Mouse (Mus musculus) heart, postnatal 36 days (tissue): ENCODE results near the gene Rpusd3. TPM values are rescaled to one million over a fixed set of nuclear protein-coding genes. Genes with fewer than 3 reads are reported as not detected.

Source experiments
- DNase-seq, 2 experiments: peaks; one replicate each; pipeline ENCODE4 v3.0.0; 2021 to 2022
- intact Hi-C: fragments of 180-260 bp; cut with DNase I; formaldehyde crosslinking; loops from one replicate; pipeline ENCODE4 v1.15.1; 2025
- total RNA-seq, 2 experiments: library from RNA; stranded (reverse); gene quantifications; 2 replicates each; pipeline ENCODE4 v1.2.3; 2021

Gene Rpusd3
- total RNA-seq, 2 experiments from 2014 or later, result 9.9 to 11.6 TPM

DNA sequence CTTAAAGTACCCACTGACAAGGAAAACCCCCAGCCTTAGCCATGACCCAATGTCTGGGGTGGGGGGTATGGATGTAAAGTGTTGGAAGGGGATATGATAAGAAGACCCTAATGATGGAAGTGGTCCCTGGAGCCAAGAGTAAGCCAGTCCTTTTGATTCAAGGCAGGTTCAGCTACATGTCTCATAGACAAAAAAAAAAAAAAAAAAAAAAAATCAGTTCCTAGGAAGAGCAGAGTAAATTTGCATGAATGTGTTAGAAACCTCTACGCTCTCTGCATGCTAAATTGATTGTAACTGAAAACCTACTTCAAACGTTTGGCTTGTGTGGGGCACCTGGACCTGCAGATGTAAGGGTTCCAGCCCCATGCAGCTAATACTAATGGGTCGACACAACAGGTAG is 12.7 kb upstream of the Rpusd3 start:
- DNase-seq, result no peak
- intact Hi-C loops, result no loop called here

DNA sequence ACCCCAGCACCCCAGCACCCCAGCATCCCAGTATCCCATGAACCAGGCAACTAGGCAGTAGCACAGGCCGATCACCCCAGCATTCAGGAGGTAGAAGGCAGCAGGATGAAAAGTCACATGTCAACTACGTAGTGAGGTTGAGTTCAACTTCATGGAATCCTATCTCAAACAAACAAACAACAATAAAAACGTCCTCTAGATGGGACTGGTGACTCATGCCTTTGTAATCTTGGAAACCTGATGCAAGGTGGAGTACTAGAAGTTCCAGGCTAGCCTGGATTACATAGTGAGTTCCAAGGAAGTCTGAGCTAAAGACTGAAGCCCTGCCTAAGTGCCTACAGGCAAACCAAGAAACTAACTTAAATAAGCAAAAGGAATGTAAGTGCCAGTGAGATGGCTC is 11.7 kb upstream of the Rpusd3 start:
- intact Hi-C loops, result no loop called here
- DNase-seq, result no peak

DNA sequence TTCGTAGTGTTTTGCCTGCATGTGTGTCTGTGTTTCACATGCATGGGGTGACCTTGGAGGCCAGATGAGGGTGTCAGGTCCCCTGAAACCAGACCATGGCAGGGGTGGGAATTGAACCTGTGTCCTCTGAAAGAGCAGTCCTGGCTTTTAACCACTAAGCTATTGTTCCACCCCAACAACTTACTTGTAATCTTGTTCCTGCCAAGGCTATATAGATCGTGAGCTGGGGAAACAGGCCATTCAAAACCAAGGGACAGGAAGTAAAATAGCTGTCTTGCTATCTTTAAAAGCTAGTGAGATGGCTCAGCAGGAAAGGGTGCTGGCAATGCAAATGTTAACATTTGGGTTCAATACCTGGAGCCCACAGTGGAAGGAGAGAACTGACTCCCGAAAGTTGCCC is 10.8 kb upstream of the Rpusd3 start:
- DNase-seq, result no peak
- intact Hi-C loops, result no loop called here

DNA sequence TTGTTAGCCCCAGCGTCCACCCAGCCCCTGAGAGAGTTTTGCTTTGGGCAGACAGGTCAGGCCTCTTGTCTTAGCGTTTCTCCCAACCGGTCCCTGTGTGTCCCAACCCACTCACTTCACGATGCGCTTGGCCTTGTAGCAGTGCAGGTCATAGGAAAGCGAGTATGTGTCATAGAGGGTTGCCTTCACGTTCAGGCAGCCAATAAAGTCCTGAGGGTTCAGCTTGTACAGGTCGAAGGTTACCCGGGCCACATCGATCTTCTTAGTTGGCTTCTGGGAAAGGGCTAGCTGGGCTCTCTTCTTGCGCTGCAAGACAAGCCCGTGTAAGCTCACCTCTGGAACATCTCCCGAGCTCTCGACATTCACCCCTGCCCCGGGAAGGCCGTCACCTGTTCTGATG is 8.9 kb upstream of the Rpusd3 start:
- intact Hi-C loops, result no loop called here

DNA sequence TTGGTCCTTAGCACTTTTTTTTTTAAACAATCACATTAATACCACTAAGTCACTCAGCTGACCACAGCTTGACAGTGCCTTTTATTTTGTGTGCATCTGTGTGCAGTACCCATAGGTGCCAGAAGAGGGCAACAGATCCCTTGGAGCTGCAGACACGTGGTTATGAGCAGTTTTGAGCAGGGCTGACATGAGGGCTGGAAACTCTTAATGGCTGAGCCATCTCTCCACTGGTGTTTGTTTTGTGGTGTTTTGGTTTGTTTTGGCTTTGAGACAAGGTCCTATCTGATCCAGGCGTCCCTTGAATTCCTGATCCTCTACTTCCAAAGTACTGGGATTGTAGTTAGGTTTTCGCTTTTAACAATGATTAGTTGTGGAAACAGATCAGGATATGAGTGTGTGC is 8.3 kb upstream of the Rpusd3 start:
- no peak for DNase-seq
- intact Hi-C loops, result no loop called here

More for the DNA sequence above, 8.9 kb upstream of the Rpusd3 start:
- no peak for DNase-seq

DNA sequence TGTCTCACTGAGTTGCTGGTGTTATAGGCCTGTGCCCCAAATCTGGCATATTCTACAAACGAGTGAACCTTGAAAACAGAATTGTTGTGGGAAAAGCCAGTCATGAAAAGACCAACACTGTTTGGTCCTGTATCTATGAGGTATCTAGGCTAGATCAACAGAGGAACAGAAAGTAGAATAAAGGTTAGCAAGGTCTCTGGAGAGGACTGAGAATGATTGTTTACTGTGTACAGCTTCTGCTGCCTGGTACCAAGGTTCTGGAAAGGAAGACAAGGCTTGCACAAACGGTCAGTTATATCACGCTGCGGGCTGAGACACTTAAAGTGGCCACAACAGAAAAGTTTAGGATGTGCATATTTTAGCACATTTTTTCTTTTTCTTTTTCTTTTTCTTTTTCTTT is 7.6 kb upstream of the Rpusd3 start:
- DNase-seq, result no peak
- intact Hi-C loops, result no loop called here

DNA sequence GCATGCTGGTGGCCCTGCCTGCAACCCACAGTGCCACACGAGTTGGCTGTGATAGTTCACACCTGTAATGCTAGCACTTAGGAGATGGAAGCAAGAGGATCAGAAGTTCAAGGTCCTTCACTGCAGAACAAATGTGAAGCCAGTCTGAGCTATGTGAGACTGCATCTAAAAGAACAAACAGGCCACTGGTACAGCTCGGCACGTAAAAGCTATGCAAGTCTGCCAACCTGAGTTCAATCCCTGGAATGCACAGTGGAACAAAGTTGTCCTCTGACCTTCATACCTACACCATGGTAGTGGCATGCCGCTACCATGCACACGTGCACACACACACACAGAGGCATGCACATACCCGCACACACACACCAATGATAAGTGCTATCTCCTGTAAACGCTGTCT is 5.0 kb upstream of the Rpusd3 start:
- intact Hi-C loops, result loop anchor here (1.0 kb wide), 1 partner anchor 46 kb away; the partner anchor contains the start of gene Arpc4
- no peak for DNase-seq

DNA sequence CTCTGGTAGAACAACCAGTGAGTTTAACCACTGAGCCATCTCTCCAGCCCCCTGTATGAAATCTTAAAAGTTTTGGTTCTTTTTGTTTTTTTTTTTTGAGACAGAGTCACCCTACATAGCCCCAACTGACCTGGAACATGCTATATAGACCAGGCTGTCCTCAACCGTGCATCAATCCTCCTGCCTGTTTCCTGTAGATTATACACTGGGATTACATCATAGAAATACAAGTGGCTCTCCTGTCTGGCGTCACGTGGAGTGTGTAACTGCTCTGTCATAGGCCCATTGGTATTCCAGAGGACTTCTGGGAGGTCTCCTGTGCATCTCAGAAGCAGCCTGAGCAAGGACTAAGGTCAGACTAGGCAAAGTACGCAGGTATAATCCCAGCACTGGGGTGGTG is 3.9 kb upstream of the Rpusd3 start:
- intact Hi-C loops, result no loop called here
- no peak for DNase-seq

DNA sequence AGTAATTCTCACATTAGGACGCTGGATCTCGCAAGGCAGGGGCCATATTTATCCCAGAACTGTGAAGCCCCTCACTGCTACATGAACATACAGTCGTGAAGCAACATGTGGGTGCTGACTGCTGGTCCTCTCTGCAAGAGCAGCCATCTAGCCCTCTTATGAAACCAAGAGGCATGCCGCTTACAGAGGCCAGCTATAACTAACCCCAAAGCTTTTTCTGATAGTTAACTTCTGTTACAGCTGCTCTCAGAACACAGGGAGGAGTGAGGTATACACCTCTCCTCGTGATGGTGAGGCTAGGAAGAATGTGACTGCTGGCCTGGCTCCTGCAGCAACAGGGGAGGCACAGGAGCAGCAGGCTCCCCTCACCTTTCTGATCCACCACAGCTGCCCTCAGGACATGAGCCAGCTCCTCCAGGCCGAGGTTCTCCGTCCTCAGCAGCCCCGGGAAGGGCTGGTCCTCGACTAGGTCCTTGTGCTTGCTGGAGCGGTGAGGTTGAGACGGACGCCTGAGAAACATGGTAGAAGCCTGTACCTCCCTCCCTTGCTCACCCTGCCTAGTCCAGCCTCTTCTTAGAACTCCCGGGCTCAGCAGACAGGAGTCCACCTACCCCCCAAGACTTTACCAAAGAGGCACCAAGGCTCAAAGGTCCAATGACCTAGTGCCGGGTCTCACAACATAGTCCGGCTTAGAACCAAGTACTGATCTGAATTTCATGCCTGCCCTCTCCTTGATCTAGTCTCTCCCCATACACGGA is 520 bp downstream of the Rpusd3 start:
- intact Hi-C loops, result loop anchor here (2.0 kb wide), 1 partner anchor 40 kb away; the partner anchor contains the start of gene Arpc4

DNA sequence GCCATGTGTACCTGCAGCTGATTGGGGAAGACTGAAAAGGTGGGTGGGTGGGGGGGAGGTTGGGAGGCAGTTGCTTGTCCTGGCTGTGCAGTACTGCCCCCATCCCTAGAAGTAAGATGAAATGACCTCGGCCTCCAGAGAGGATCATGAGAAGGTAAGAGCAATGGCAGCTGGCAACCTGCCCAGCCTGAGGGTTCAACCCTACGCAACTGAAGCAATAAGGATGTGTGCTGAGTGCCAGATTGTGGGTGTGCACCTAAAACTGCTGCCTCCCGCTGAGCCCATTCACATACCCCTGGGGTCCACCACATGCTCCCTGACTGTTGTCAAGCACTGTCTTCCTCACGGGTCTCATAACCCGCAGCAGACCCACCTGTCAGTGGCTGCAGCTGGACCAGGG is 2.7 kb downstream of the Rpusd3 start:
- no peak for DNase-seq
- intact Hi-C loops, result no loop called here

More for the DNA sequence above, 520 bp downstream of the Rpusd3 start:
- no peak for DNase-seq

DNA sequence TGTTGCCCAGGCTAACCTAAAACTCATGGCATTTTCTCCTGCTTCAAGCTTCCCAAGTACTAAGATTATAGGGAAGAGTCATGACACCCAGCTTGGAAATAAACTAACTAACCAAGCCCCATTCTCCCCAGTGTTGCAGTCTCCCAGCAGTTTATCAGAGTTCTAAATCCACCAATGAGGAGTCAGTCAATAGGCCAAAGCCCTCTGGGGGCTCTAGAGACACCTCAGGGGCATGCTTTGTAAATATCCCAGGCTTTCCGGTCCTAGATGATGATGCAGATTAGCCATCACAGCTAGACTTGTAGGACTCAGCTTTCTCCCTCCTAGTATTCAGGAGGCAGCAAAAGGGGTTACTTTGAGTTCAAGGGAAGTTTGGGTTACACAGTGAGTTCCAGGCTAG is 9.1 kb downstream of the Rpusd3 start:
- no peak for DNase-seq
- intact Hi-C loops, result no loop called here

DNA sequence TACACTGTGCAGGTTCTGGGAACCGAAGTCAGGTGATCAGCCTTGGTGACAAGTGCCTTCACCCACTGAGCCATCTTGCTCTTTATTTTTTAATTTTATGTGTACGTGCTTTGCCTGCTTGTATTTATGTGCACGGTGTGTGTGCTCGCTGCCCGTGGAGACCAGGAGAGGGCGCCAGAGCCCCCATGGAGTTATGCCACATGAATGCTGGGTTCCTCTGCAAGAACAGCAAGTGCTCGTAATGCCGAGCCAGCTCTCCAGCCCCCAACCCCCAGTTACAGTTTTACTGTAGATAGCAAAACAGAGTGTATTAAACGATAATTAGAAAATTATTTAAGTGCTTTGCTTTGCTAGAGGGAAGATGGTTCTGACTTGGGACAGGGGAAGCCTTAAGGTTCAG is 12.5 kb downstream of the Rpusd3 start:
- DNase-seq, result no peak
- intact Hi-C loops, result no loop called here

DNA sequence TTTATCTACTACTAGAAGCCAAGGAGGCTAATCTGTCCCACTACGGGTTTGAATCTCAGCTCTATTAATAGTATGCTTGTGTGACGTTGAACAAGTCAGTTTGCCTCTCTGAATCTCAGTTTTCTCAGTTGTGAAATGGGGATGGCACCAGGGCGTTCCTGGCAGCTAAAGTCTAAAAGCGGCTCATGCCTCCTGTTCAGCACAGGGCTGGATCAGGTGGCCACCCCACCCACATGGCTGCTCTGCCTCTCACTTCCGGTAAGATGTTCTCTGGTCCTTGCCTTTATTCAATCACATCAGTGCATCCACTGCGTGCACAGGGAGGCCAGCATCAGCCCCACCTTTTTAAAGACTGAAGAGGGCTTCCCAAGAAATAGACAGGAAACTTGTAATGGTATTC is 13.7 kb downstream of the Rpusd3 start:
- no peak for DNase-seq
- intact Hi-C loops, result no loop called here

DNA sequence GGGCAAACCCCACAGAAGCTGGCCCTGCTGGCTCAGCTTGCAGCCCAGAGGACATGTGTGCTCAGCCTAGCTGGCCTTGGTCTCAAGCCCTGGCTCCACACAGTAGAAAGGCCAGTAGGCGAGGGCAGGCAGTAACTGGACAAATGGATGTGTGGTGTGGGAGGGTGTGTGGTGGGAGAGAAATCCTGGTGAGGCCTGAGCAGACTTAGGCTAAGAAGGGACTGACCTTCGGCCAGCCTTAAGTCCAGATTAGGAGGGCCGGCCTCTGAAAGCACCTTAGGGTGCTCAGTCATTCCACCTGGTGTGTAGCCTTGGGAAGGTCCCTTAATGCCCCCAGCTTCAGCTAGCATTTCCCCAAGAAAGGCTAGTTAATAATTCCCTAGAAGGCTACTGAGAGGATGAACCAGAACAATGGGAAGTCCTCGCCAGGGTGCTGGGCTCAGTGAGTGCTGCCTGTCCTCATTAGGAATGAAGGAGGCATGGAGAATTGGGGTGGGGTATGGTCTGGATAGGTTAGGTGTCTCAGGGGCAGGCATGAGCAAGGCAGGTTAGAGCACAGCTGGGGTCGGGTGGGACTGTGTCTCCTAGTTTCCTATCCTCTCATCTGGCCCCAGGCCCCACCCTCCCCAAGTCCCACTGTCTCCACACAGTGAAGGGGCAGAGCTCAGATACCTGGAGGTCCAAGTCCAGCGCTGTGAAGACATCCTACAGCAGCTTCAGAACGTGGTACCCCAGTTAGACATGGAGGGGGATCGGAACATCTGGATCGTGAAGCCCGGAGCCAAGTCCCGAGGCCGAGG is 14.3 kb downstream of the Rpusd3 start:
- DNase-seq, result no peak
- intact Hi-C loops, result no loop called here

DNA sequence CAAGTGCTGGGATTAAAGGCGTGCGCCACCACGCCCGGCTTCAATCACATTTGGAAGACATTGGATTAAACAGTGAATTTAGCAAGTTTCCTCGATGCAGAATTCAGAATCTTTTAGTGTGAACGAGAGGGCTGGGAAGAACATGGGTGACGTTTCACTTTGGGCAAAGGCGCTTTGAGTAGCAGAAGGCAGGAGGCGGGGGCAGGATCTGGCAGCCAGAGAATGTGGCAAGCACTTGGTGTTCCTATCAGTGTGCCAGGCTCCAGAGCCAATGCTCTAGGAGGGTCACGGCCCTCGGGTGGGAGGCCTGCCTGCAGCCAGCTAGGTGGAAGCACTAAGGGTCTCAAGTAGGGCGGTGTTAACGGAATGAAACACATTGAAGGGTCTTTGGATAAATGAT is 17.0 kb downstream of the Rpusd3 start:
- no peak for DNase-seq
- intact Hi-C loops, result no loop called here

DNA sequence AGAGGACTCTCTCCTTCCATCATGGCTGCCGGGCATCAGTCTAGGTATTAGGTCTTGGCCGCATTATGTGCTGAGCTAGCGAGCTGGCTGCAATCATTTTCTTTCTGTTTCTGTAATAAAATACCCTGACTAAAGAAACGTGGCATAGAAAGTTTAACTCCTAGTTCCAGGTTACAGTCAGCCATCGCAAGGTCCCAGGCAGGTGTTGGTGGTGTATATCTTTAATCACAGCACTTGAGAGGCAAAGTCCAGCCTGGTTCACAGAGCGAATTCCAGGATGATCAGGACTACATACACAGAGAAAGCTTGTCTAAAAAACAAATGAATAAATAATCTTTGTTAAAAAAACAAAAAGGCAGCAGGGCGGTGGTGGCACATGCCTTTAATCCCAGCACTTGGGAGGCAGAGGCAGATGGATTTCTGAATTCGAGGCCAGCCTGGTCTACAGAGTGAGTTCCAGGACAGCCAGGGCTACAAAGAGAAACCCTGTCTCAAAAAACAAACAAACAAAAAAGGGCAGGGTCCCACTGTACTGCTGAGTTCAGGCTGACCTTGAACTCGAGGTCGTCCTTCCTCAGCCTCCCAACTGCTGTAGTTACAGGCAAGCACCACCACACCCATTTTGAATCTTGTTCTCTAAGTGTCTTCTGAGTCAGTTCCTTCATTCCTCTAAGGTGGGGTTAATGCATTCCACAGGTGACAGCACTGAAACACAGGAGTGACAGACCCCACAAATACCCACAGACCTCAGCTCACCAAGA is 22.7 kb downstream of the Rpusd3 start:
- no peak for DNase-seq
- intact Hi-C loops, result no loop called here

DNA sequence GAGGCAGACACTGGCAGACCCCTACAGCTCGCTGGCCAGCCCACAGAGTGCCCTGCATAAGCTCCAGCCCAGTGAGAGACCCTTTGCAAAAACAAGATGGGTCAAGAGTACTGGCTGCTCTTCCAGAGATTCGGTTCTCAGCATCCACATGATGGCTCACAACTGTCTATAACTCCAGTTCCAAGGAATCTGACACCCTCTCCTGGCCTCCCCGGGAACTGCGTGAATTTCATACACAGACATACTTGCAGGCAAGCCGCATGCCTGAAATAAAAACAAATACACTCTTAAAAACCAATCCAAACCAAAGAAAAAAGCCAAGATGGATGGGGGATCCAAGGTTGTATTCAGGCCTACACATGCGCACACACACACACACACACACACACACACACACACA is 23.6 kb downstream of the Rpusd3 start:
- intact Hi-C loops, result no loop called here
- no peak for DNase-seq

DNA sequence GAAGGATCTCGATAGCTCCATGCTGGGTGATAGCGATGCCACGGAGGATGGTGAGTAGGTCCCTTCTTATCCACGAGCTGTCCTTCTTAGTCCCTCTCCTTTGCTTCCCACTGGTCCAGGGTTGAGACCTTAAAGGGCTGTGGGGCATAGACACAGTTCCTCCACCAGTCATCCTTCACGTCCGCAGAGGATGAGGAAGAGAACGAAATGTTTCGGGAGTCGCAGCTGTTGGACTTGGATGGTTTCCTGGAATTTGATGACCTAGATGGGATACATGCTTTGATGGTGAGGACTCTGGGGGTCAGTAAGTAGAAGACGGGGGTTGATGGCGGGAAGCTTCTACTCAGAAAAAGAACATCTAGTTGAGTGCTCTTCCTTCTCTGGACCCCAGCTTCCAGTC is 24.3 kb downstream of the Rpusd3 start:
- intact Hi-C loops, result no loop called here
- no peak for DNase-seq

DNA sequence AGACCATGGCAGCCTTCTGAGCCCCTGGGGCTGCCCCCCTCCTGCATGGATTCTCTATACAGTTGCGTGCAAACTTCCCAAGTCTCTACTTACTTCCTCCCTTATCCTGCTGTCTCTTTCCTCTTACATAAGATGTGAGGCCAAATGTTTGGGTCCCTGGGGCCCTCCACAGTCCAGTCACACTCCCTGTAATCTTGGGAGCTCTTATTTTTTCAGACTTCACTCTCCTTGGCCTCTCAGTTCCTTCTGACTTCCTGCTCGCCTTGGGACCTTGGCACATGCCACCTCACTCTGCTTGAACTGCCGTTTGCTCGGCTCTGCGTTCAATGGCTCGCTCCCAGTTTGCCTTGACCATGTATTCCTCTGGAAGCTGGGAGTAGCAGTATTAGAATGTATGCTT is 25.2 kb downstream of the Rpusd3 start:
- intact Hi-C loops, result no loop called here
- DNase-seq, result no peak

DNA sequence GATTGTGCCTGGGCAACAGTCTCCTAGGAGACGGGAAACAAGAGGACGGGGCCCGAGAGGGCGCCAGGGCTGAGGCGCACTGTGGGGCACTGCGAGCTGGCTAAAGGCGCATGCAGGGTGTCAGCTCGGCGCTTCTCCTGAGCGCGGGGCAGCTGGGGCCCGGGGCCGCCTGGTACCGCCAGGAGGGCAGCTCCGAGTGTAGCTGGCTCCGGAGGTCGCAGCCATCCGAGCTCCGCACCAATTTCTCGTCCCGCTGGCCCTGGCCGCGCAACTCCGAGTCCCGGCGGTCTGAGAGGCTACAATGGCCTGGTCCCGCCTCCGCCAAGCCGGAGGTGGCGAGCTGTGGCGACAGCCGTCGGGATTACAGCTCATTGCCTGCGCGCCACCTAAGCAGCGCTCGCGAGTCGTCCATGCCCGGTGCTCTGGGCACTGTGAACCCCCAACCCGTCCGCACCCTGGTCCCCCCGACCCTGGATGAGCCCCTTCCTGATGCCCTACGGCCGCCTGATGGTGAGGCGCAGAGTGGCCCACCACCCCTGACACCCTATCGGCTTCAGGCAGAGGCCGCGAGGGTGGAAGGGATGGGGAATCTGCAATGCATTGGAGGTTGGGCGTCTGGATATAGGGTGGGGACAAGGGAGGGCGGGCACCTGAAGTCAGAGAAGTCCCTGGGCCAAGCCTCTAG is 26.6 kb downstream of the Rpusd3 start:
- DNase-seq, result peak; percentile 39 to 53
- intact Hi-C loops, result no loop called here

DNA sequence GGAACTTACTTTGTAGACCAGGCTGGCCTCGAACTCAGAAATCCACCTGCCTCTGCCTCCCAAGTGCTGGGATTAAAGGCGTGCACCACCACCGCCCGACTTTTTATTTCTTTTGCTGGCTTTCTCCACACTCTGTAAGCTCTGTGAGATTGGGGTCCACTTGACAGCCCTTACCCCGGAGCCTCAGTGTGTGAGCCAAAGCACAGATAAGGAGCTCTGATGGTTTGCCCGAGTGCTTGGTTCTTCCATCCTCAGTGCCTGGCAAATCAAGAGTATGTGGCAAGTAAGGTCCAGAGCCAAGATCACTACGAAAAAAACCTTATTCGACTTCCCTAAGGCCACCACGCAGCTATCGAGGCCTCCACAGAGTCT is 27.1 kb downstream of the Rpusd3 start:
- intact Hi-C loops, result no loop called here
- no peak for DNase-seq
